ENCODE assay signal across 11 mouse cellular contexts in genomic region chr9:78614201-78614600, GRCm38 (mm10). TPM values are rescaled to one million over a fixed set of nuclear protein-coding genes. Genes with fewer than 3 reads are reported as not detected.
DNase-seq lines count a peak whose midpoint lies in the region; ATAC-seq lines count a peak whose summit lies in the region.
"Had no signal": no experiment of that assay in that cellular context is flagged by ENCODE, and none has a peak within 500 bp of the region (broad histone marks: within the 10 kb centered on the region; RNA-seq: fewer than 3 reads in every experiment).

No protein-coding gene starts in this region.

- H3K27ac ChIP-seq in heart, embryonic 13.5 days (replicated peaks), result no peak overlapping the region
- H3K27ac ChIP-seq in hindbrain, embryonic 15.5 days (replicated peaks), result no peak overlapping the region
- H3K27ac ChIP-seq in neural tube, embryonic 15.5 days (replicated peaks), result no peak overlapping the region
- H3K27ac ChIP-seq: liver, embryonic 14.5 days had no signal

- H3K27me3 ChIP-seq in heart, embryonic 13.5 days (replicated peaks), result peaks cover 30% of the 10 kb centered on the region
- 0 out of 2 replicates have a peak, but pooled peaks cover 5% of the 10 kb centered on the region for H3K27me3 ChIP-seq in hindbrain, embryonic 15.5 days
- no peaks in the 10 kb centered on the region; the same call in 1 of the 2 replicates for H3K27me3 ChIP-seq in neural tube, embryonic 15.5 days (replicated peaks)

- DNase-seq in heart, adult 9 months (ENCODE audit: low spot score in 2 of 2), result no peak
- DNase-seq in retina, postnatal 1 day, result peak; percentile 34
- DNase-seq in retina, embryonic 14.5 days (ENCODE audit: low spot score), result no peak
- no peak for DNase-seq in kidney, adult 11 months
- no peak for DNase-seq in layer of hippocampus, postnatal 36 days
- DNase-seq: cerebellum, adult 9-10 months; kidney, postnatal 36 days had no signal

- peaks cover 16% of the 10 kb centered on the region for H3K4me1 ChIP-seq in heart, embryonic 13.5 days
- H3K4me1 ChIP-seq in hindbrain, embryonic 15.5 days (replicated peaks), result peaks cover 23% of the 10 kb centered on the region; the same call in 1 of the 2 replicates
- H3K4me1 ChIP-seq in neural tube, embryonic 15.5 days, result peaks cover 11% of the 10 kb centered on the region

- no peaks in the 10 kb centered on the region for H3K9me3 ChIP-seq in heart, embryonic 13.5 days
- H3K9me3 ChIP-seq in hindbrain, embryonic 15.5 days, result no peaks in the 10 kb centered on the region
- no peaks in the 10 kb centered on the region for H3K9me3 ChIP-seq in neural tube, embryonic 15.5 days (replicated peaks)

- no peak for ATAC-seq in heart, embryonic 13.5 days (ENCODE audit: extremely low read depth, insufficient number of reproducible peaks, low FRiP score, low TSS enrichment)
- ATAC-seq in hindbrain, embryonic 15.5 days (ENCODE audit: low FRiP score, low read depth), result peak; percentile 72
- peak; percentile 40 for ATAC-seq in neural tube, embryonic 15.5 days (ENCODE audit: low FRiP score)

- H3K4me3 ChIP-seq in heart, embryonic 13.5 days, result no peak overlapping the region
- no peak overlapping the region for H3K4me3 ChIP-seq in hindbrain, embryonic 15.5 days
- H3K4me3 ChIP-seq in neural tube, embryonic 15.5 days (replicated peaks), result no peak overlapping the region

- H3K36me3 ChIP-seq in heart, embryonic 13.5 days, result no peaks in the 10 kb centered on the region
- H3K36me3 ChIP-seq in hindbrain, embryonic 15.5 days, result no peaks in the 10 kb centered on the region
- no peaks in the 10 kb centered on the region for H3K36me3 ChIP-seq in neural tube, embryonic 15.5 days

- H3K9ac ChIP-seq in heart, embryonic 13.5 days, result no peak overlapping the region
- no peak overlapping the region for H3K9ac ChIP-seq in hindbrain, embryonic 15.5 days
- no peak overlapping the region for H3K9ac ChIP-seq in neural tube, embryonic 15.5 days (replicated peaks)
- H3K9ac ChIP-seq: liver, embryonic 14.5 days had no signal

- WGBS in heart, embryonic 13.5 days, result 31% methylated on average over 6 of the region's 6 CpGs
- WGBS in hindbrain, embryonic 15.5 days, result 41% methylated on average over 6 of the region's 6 CpGs
- 29% methylated on average over 6 of the region's 6 CpGs for WGBS in neural tube, embryonic 15.5 days

- peak overlapping the region; percentile 94; the same call in 1 of the 2 replicates for H3K4me2 ChIP-seq in heart, embryonic 13.5 days
- peak overlapping the region; percentile 100 for H3K4me2 ChIP-seq in hindbrain, embryonic 15.5 days
- peak overlapping the region; percentile 99 for H3K4me2 ChIP-seq in neural tube, embryonic 15.5 days

RNA-seq across cellular contexts. Expression of gene Cd109, which starts 1.1 kb away (rescaled TPM):
- 2.6 and 2.8 TPM in 2 replicates for polyA plus RNA-seq in heart, embryonic 13.5 days (2015; fragmentation: Nextera tagmentation; extraction: Ambion mirVana)
- 1.3 and 1.6 TPM in 2 replicates for polyA plus RNA-seq in hindbrain, embryonic 15.5 days (2015; fragmentation: Nextera tagmentation; extraction: Ambion mirVana)
- 1.2 and 3.0 TPM in 2 replicates for polyA plus RNA-seq in neural tube, embryonic 15.5 days (2015; fragmentation: Nextera tagmentation; extraction: Ambion mirVana)
- total RNA-seq in layer of hippocampus, postnatal 36 days (2021), result 1 to 10 TPM; 2.9 to 3.2 TPM

RNA-seq across cellular contexts. Expression of gene Slc17a5, which starts 26.4 kb away (rescaled TPM):
- polyA plus RNA-seq in heart, embryonic 13.5 days (2015; fragmentation: Nextera tagmentation; extraction: Ambion mirVana), result 7.9 and 8.1 TPM in 2 replicates
- polyA plus RNA-seq in hindbrain, embryonic 15.5 days (2015; fragmentation: Nextera tagmentation; extraction: Ambion mirVana), result 15.4 and 16.2 TPM in 2 replicates
- 15.2 and 17.0 TPM in 2 replicates for polyA plus RNA-seq in neural tube, embryonic 15.5 days (2015; fragmentation: Nextera tagmentation; extraction: Ambion mirVana)
- 10 to 100 TPM; 21.1 to 21.7 TPM for total RNA-seq in layer of hippocampus, postnatal 36 days (2021)
